Mouse (Mus musculus): ENCODE results near the gene Gm42688.

DNA sequence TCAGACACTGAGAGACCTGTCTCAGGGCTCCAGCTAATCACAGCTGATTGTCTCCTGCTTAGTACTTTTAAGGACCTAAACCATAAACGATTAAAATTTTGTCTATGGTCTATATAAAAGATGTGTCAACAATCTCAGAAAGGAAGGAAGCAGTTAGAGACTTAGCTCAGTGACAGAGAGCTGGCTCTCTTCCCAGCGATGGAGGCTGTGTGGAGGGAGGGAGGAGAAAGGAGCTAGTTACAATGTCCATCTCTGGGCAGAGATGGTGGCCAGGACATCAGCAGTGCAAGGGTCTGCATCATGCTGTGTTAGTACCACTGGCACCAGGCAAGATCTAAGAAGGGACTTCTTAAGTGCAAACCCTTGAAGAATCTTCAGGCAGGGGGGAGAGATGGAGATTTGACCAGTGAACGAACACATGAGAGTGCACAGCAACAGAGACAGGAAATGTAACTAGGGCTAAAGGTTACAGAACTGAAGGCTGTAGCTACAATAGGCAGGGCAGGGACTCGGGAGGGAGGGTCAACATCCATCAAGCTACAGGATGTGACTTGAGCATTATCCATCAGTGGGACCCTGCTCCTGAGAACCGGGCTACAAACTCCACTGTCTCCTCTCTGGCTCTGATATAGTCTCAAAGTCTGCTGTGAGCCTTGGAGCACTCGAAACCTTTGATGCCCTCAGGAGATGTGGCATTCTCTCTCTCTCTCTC lies 8.8 kb upstream of the Gm42688 start:
- TF ChIP-seq POLR2A (IDR thresholded peaks at IDR 0.05; ENCODE audit: extremely low read depth, insufficient read depth, low read length), result no peak
- TF ChIP-seq CTCF (IDR thresholded peaks at IDR 0.05; ENCODE audit: low read depth, low read length), result no peak

Measured in liver, adult 2 months (tissue).